Mouse (Mus musculus) liver, embryonic 11.5 days (tissue): Measurements from ENCODE around the gene Anks3. TPM values are rescaled to one million over a fixed set of nuclear protein-coding genes. Genes with fewer than 3 reads are reported as not detected.

ENCODE experiments used
- ATAC-seq: fragments of 200-750 bp; cut with Nextera tagmentation; replicated peaks from 2 replicates; pipeline ENCODE4 v1.8.0; 2017; ENCODE audit warnings: moderate number of reproducible peaks, mild to moderate bottlenecking, moderate TSS enrichment, moderate library complexity; ENCODE audit not compliant: low FRiP score
- DNase-seq: peaks from one replicate; pipeline ENCODE4 v3.0.0-alpha.2; 2017; ENCODE audit warnings: low spot score
- H3K27ac ChIP-seq: fragments of 300-500 bp; sonication (generic); 2 replicates; pipeline ENCODE4 v1.5.1; 2014; ENCODE audit warnings: mild to moderate bottlenecking, low read depth, low read length, control low read depth
- H3K27me3 ChIP-seq: fragments of 300-500 bp; sonication (generic); replicated peaks from 2 replicates; pipeline ENCODE4 v1.6.1; 2014; ENCODE audit warnings: low read length, mixed read lengths; ENCODE audit not compliant: control insufficient read depth, insufficient read depth
- H3K36me3 ChIP-seq: fragments of 300-500 bp; sonication (generic); 2 replicates; pipeline ENCODE4 v1.6.1; 2014; ENCODE audit warnings: mild to moderate bottlenecking, low read length, moderate library complexity, mixed read lengths; ENCODE audit not compliant: control insufficient read depth, insufficient read depth
- H3K4me1 ChIP-seq: fragments of 300-500 bp; sonication (generic); replicated peaks from 2 replicates; pipeline ENCODE4 v1.6.1; 2014; ENCODE audit warnings: low read length, mixed read lengths; ENCODE audit not compliant: control insufficient read depth, insufficient read depth
- H3K4me2 ChIP-seq: fragments of 300-500 bp; sonication (generic); 2 replicates; pipeline ENCODE4 v1.6.1; 2014; ENCODE audit warnings: mild to moderate bottlenecking, control low read depth, moderate library complexity
- H3K4me3 ChIP-seq: fragments of 300-500 bp; sonication (generic); 2 replicates; pipeline ENCODE4 v1.5.1; 2014; ENCODE audit warnings: low read depth, low read length, control low read depth
- H3K9ac ChIP-seq: fragments of 300-500 bp; sonication (generic); 2 replicates; pipeline ENCODE4 v1.6.1; 2014; ENCODE audit warnings: low read depth, low read length, control low read depth
- H3K9me3 ChIP-seq: fragments of 300-500 bp; sonication (generic); 2 replicates; pipeline ENCODE4 v1.6.1; 2016; ENCODE audit warnings: low read length, inconsistent platforms, mixed read lengths; ENCODE audit not compliant: control insufficient read depth
- WGBS: fragments of 180-500 bp; shearing (Covaris S2); extraction: QIAGEN DNeasy Blood & Tissue Kit; methylation state at CpG from one replicate; pipeline ENCODE4 v1.1.7; 2014; 5-methylcytosine and 5-hydroxymethylcytosine counted together
- polyA plus RNA-seq: library from polyadenylated mRNA; unstranded; fragments of >200 nt; fragmentation: Nextera tagmentation; extraction: Ambion mirVana; gene quantifications from 2 replicates; pipeline ENCODE4 v1.2.1, GENCODE M21; 2014

Gene Anks3
- polyA plus RNA-seq, 1 experiment from 2014 or later, result 30.0 TPM

DNA sequence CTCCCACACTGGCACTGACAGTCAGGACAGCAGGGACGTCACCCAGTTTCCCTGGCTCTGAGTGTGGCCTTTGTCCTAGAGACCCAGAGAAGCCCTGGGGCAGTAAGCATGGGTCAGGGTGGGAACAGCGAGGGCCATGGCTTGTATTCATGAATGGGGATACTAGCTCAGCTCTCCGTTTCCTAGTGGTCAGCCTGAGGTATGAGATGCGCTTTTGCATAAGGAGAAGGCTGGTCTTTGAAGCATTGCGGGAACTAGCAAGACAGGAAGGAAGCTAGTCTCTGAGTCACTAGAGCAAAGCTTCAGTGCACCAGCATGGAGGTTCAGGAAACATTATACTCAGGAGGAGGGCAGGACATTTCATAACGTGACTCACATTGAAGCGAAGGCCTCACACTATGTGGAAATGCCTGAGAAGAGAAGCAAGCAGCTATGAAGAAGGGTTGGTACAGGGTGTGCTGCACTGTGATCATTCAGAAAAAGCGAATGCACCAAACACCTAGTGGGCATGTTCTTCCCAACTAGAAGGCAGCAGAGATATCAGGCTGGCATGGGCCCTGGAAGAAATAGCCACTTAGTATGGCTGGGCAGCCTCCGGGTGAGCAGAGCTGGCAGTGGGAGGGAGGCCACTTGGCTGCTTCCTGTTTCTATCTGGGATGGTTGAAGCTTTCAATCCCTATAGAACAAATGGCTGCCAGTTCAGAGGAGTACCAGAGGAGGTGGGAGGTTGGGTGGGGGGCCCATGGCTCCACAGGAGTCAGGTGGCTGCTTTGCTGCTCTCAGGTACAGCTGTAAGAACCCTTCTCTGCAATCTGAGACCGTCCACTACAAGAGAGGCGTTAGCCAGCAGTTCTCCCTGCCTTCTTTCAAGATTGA lies 50.9 kb downstream of the Anks3 start:
- Histone ChIP-seq H3K4me2 (no peak overlapping the region), H3K4me3 (no peak overlapping the region), H3K9ac (no peak overlapping the region), H3K27me3 (no peaks in the 10 kb centered on the region), H3K27ac (peak overlapping the region; percentile 47; the same call in 1 of the 2 replicates), H3K9me3 (no peaks in the 10 kb centered on the region), H3K4me1 (0 out of 2 replicates have a peak, but pooled peaks cover 2% of the 10 kb centered on the region), H3K36me3 (peaks cover 21% of the 10 kb centered on the region)
- WGBS, result 64% methylated on average over 11 of the region's 11 CpGs
- ATAC-seq (0 out of 2 replicates have a peak, but pooled peaks have one; percentile 11), DNase-seq (no peak)

DNA sequence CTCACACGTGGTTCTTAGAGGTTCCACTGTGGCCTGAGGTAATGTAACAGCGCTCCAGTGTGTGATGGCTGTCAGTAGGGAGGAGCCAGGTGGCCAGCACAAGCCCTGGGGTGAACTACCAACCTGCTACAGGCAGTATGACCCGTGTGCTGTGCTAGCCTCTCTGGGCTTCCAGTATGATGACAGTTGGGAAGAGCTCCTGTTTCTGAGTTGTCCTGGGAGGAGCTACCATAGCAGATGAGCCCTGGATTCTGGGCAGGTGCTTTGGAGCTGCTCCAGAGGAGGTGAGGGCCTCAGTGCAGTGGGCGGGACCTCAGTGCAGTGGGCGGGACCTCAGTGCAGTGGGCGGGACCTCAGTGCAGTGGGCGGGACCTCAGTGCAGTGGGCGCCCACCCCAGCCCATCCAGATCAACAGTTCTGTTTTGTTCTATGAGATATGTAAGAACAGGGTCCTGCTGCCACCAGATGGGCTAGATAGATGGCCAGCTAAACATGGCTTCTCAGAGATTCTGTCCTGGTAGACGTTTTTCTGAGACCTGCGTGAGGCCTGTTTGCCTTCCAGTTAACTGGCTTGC lies 51.8 kb downstream of the Anks3 start:
- peak; percentile 51 for ATAC-seq
- peaks cover 18% of the 10 kb centered on the region for H3K36me3 ChIP-seq

DNA sequence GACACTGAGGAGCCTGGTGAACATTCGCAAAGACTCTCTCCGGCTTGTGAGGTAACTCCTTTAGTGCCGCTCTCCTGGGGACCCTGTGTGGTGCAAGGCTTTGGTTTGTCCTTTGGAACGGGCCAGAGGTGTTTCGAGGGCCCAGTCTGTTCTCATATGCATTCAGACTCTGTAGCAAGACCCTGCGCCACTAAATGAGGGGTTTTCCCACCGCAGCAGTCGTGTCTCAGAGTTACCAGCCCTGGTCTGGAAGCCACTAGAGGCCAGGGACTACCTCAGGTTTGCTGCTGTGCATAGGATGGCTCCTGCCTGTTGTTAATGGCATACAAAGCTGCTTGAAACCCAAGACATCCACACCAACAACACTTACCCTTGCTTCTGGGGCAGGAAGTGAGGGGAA lies 53.2 kb downstream of the Anks3 start:
- Histone ChIP-seq H3K27ac (no peak overlapping the region), H3K27me3 (no peaks in the 10 kb centered on the region), H3K4me3 (no peak overlapping the region), H3K4me2 (no peak overlapping the region), H3K4me1 (peaks cover 4% of the 10 kb centered on the region; the same call in 1 of the 2 replicates), H3K36me3 (peaks cover 13% of the 10 kb centered on the region), H3K9me3 (no peaks in the 10 kb centered on the region), H3K9ac (no peak overlapping the region)
- ATAC-seq (no peak), DNase-seq (no peak)
- WGBS, result 90% methylated on average over 8 of the region's 8 CpGs

More for the DNA sequence above, 51.8 kb downstream of the Anks3 start:
- H3K4me1 ChIP-seq, result peaks cover 4% of the 10 kb centered on the region; the same call in 1 of the 2 replicates
- no peak overlapping the region for H3K9ac ChIP-seq
- DNase-seq, result no peak
- H3K9me3 ChIP-seq, result no peaks in the 10 kb centered on the region
- H3K27ac ChIP-seq, result peak overlapping the region; percentile 21; the same call in 1 of the 2 replicates
- WGBS, result 60% methylated on average over 10 of the region's 10 CpGs
- no peak overlapping the region for H3K4me2 ChIP-seq
- no peak overlapping the region for H3K4me3 ChIP-seq
- no peaks in the 10 kb centered on the region for H3K27me3 ChIP-seq

DNA sequence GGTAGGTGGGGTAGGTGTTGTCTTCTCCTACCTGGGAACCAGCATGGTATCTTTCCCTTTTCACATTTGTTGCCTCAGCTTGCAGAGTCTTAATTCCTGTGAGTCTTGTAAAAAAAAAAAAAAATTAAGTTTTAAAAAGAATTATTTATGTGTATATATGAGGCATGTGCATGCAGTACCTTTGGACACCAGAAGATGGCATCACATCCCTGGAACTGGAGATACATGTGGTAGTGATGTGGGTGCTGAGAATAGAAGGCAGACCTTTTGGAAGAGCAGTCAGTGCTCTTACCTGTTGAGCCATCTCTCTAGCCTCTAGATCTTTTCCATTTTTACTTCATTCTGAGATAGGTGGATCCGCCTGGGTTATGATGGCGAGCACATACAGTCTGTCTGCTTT lies 54.3 kb downstream of the Anks3 start:
- no peak overlapping the region for H3K9ac ChIP-seq
- no peak overlapping the region for H3K27ac ChIP-seq
- H3K27me3 ChIP-seq, result no peaks in the 10 kb centered on the region
- DNase-seq, result no peak
- H3K4me3 ChIP-seq, result no peak overlapping the region
- no peak overlapping the region for H3K4me2 ChIP-seq
- 98% methylated on average over 2 of the region's 2 CpGs for WGBS
- peaks cover 13% of the 10 kb centered on the region for H3K36me3 ChIP-seq
- peaks cover 5% of the 10 kb centered on the region for H3K4me1 ChIP-seq
- H3K9me3 ChIP-seq, result no peaks in the 10 kb centered on the region
- ATAC-seq, result no peak

DNA sequence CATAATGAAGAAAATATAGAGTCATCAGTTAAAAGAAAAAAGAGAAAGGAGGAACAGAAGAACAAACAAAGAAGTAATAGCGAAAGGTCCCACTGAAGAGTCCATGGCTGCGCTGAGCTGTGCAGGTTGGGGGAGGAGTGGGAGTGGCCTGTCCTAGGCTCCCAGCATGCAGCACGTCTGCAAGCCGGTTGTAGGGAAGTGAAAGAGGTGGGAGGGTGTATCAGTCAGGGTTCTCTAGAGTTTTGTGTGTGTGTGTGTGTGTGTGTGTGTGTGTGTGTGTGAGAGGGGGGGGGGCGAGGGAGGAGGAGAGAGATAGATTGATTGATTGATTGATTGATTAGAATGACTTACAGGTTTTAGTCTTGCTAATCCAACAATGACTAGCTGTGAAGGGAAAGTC lies 56.0 kb downstream of the Anks3 start:
- ATAC-seq (peak; percentile 75), DNase-seq (no peak)
- no peak overlapping the region for H3K4me3 ChIP-seq
- 38% methylated on average over 4 of the region's 5 CpGs for WGBS
- H3K9me3 ChIP-seq, result no peaks in the 10 kb centered on the region
- H3K27me3 ChIP-seq, result no peaks in the 10 kb centered on the region
- no peak overlapping the region for H3K27ac ChIP-seq
- H3K4me2 ChIP-seq, result no peak overlapping the region
- H3K36me3 ChIP-seq, result peaks cover 13% of the 10 kb centered on the region
- peaks cover 13% of the 10 kb centered on the region for H3K4me1 ChIP-seq
- no peak overlapping the region for H3K9ac ChIP-seq

DNA sequence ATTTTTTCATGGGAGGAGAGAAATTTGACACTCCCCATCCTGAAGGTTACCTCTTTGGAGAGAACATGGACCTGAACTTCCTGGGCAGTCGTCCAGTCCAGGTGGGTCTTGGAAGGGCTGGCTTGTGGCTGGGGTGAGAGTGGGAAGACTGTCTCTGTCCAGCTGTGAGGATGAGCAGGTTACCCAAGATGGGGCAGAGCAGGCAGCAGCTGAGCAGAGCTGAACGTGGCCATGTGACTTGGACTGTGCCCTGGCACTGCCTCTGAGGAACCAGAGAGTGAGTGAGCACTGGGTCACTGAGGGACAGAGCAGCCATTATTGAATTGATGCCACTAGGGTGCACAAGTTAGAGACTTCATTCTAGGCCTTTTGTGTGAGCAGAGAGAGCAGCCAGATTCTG lies 56.6 kb downstream of the Anks3 start:
- ATAC-seq (no peak), DNase-seq (no peak)
- H3K27ac ChIP-seq, result no peak overlapping the region
- WGBS, result 63% methylated on average over 2 of the region's 2 CpGs
- no peaks in the 10 kb centered on the region for H3K27me3 ChIP-seq
- no peak overlapping the region for H3K4me3 ChIP-seq
- H3K9ac ChIP-seq, result no peak overlapping the region
- no peaks in the 10 kb centered on the region for H3K9me3 ChIP-seq
- H3K36me3 ChIP-seq, result peaks cover 13% of the 10 kb centered on the region
- no peak overlapping the region for H3K4me2 ChIP-seq
- H3K4me1 ChIP-seq, result peaks cover 12% of the 10 kb centered on the region

DNA sequence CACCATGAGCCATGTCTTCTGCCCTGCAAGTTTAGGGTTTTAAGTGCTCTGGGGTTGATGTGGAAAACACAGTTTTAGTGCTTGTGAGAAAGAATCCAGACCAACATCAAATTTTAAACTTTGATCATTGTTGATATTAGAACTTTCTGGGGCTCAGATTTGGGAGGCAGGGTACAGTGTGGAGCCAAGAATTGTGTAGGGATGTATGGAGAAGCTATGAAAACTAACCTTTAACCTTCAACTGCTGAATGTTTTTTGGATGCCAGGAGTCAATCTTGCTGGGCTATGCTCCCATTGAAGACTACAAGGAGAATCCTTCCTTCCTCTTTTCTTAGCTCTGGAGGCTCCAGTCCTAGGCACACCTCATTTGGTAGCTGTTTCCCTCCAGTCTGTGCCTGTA lies 57.4 kb downstream of the Anks3 start:
- Histone ChIP-seq H3K36me3 (peaks cover 5% of the 10 kb centered on the region), H3K27ac (no peak overlapping the region), H3K27me3 (no peaks in the 10 kb centered on the region), H3K4me3 (no peak overlapping the region), H3K4me1 (peaks cover 12% of the 10 kb centered on the region), H3K9ac (no peak overlapping the region), H3K9me3 (no peaks in the 10 kb centered on the region), H3K4me2 (no peak overlapping the region)
- DNase-seq (no peak), ATAC-seq (no peak)

DNA sequence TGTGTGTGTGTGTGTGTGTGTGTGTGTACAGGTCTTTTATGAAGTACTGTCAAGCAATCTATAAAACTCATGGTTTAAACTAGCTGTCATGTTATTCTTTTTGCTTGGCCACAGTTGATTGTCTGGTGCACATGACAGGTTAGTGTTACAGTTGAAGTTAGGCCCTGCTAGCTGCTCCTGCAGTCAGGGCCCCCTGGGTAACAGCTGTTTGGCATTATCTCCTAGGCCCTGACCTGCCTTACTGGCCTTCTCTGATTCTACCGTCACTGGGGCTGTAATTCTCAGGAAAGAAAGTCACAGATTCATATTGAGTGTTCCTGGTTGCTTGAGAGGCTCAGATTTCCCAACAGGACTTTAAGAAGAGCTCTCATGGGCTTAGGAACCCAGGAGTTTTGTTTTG lies 58.4 kb downstream of the Anks3 start:
- H3K27ac ChIP-seq, result no peak overlapping the region
- 31% methylated on average over 1 of the region's 1 CpGs for WGBS
- no peaks in the 10 kb centered on the region for H3K27me3 ChIP-seq
- no peaks in the 10 kb centered on the region for H3K9me3 ChIP-seq
- no peak overlapping the region for H3K4me2 ChIP-seq
- H3K9ac ChIP-seq, result no peak overlapping the region
- no peak overlapping the region for H3K4me3 ChIP-seq
- no peak for DNase-seq
- peaks cover 18% of the 10 kb centered on the region for H3K4me1 ChIP-seq
- ATAC-seq, result no peak
- H3K36me3 ChIP-seq, result no peaks in the 10 kb centered on the region

DNA sequence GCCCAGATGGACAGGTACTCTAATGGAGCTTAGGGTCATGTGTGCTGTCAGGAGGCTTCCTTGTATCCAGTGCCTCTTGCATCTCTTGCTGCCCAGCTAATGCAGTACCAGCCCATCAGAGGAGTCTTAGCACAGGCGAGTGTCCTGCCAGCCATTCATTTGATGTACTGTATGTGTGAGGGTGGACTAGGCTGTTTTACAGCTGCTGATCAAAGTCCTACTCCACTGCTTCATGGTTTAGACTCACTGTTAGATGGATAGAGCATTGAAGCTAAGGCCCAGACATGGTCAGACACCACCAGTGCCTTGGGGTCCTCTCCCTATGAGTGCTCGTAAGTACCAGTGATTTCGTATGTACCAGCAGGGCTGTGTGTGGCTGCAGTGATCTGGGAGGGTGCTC lies 59.1 kb downstream of the Anks3 start:
- no peak overlapping the region for H3K4me3 ChIP-seq
- H3K4me1 ChIP-seq, result peaks cover 18% of the 10 kb centered on the region
- DNase-seq (no peak), ATAC-seq (no peak)
- H3K36me3 ChIP-seq, result no peaks in the 10 kb centered on the region
- 84% methylated on average over 3 of the region's 3 CpGs for WGBS
- H3K27me3 ChIP-seq, result no peaks in the 10 kb centered on the region
- no peak overlapping the region for H3K27ac ChIP-seq
- no peaks in the 10 kb centered on the region for H3K9me3 ChIP-seq
- H3K4me2 ChIP-seq, result no peak overlapping the region
- H3K9ac ChIP-seq, result no peak overlapping the region
